Mouse (Mus musculus) midbrain, embryonic 11.5 days (tissue): ENCODE measurements at regions not wholly inside any gene's neighbourhood (a gene's known extent, or its start where the extent isn't known, plus 50 kb on each side); places are given as distances from the start of the nearest gene placed in this dataset.

Experiments used
- ATAC-seq: fragments of 200-750 bp; cut with Nextera tagmentation; 2 replicates; pipeline ENCODE4 v1.8.0; 2017; ENCODE audit warnings: moderate TSS enrichment, moderate library complexity; ENCODE audit not compliant: low FRiP score
- DNase-seq: peaks from one replicate; pipeline ENCODE4 v3.0.0; 2015; ENCODE audit warnings: low spot score; ENCODE audit errors: missing footprints
- H3K27ac ChIP-seq: fragments of 300-500 bp; sonication (generic); 2 replicates; pipeline ENCODE4 v1.5.1; 2014; ENCODE audit warnings: low read depth, low read length
- H3K27me3 ChIP-seq: fragments of 300-500 bp; sonication (generic); 2 replicates; pipeline ENCODE4 v1.6.1; 2014; ENCODE audit warnings: mild to moderate bottlenecking, low read length, moderate library complexity, mixed read lengths; ENCODE audit not compliant: control insufficient read depth, insufficient read depth
- H3K36me3 ChIP-seq: fragments of 300-500 bp; sonication (generic); 2 replicates; pipeline ENCODE4 v1.6.1; 2014; ENCODE audit warnings: mild to moderate bottlenecking, low read length, moderate library complexity, mixed read lengths; ENCODE audit not compliant: control insufficient read depth, insufficient read depth
- H3K4me1 ChIP-seq: fragments of 300-500 bp; sonication (generic); 2 replicates; pipeline ENCODE4 v1.6.1; 2014; ENCODE audit warnings: low read length; ENCODE audit not compliant: control insufficient read depth, insufficient read depth
- H3K4me2 ChIP-seq: fragments of 300-500 bp; sonication (generic); 2 replicates; pipeline ENCODE4 v1.6.1; 2014; ENCODE audit warnings: mild to moderate bottlenecking, moderate library complexity
- H3K4me3 ChIP-seq: fragments of 300-500 bp; sonication (generic); 2 replicates; pipeline ENCODE4 v1.5.1; 2014; ENCODE audit warnings: low read depth, low read length
- H3K9ac ChIP-seq: fragments of 300-500 bp; sonication (generic); 2 replicates; pipeline ENCODE4 v1.6.1; 2014; ENCODE audit warnings: low read length
- H3K9me3 ChIP-seq: fragments of 300-500 bp; sonication (generic); 2 replicates; pipeline ENCODE4 v1.6.1; 2016; ENCODE audit warnings: low read length; ENCODE audit not compliant: control insufficient read depth
- WGBS: fragments of 180-500 bp; shearing (Covaris S2); extraction: QIAGEN DNeasy Blood & Tissue Kit; methylation state at CpG from one replicate; pipeline ENCODE4 v1.1.7; 2014; 5-methylcytosine and 5-hydroxymethylcytosine counted together

GRCm38 (mm10) chr16:73343941-73344340 lies 1035.8 kb downstream of the Robo1 start:
- Histone ChIP-seq H3K36me3 (no peaks in the 10 kb centered on the region), H3K9me3 (no peaks in the 10 kb centered on the region), H3K4me3 (no peak overlapping the region), H3K9ac (no peak overlapping the region), H3K4me2 (no peak overlapping the region), H3K27me3 (no peaks in the 10 kb centered on the region), H3K27ac (no peak overlapping the region), H3K4me1 (no peaks in the 10 kb centered on the region)
- DNase-seq (no peak), ATAC-seq (no peak)
- 97% methylated on average over 1 of the region's 1 CpGs for WGBS

- Histone ChIP-seq H3K9me3 (no peaks in the 10 kb centered on the region), H3K36me3 (no peaks in the 10 kb centered on the region), H3K9ac (no peak overlapping the region), H3K27me3 (no peaks in the 10 kb centered on the region), H3K4me3 (no peak overlapping the region), H3K4me1 (no peaks in the 10 kb centered on the region), H3K4me2 (no peak overlapping the region), H3K27ac (no peak overlapping the region)
- no peak for DNase-seq
- 84% methylated on average over 3 of the region's 3 CpGs for WGBS
- ATAC-seq = no peak
Measured at GRCm38 (mm10) chr16:73343531-73343930, 1035.4 kb downstream of the Robo1 start.

GRCm38 (mm10) chr16:73317644-73318043 lies 1009.5 kb downstream of the Robo1 start:
- H3K9me3 ChIP-seq = no peaks in the 10 kb centered on the region
- WGBS = 93% methylated on average over 2 of the region's 2 CpGs
- no peaks in the 10 kb centered on the region for H3K27me3 ChIP-seq
- ATAC-seq (no peak), DNase-seq (no peak)
- H3K4me2 ChIP-seq = no peak overlapping the region
- no peak overlapping the region for H3K4me3 ChIP-seq
- no peaks in the 10 kb centered on the region for H3K36me3 ChIP-seq
- H3K4me1 ChIP-seq = no peaks in the 10 kb centered on the region
- H3K27ac ChIP-seq = no peak overlapping the region
- no peak overlapping the region for H3K9ac ChIP-seq

DNA sequence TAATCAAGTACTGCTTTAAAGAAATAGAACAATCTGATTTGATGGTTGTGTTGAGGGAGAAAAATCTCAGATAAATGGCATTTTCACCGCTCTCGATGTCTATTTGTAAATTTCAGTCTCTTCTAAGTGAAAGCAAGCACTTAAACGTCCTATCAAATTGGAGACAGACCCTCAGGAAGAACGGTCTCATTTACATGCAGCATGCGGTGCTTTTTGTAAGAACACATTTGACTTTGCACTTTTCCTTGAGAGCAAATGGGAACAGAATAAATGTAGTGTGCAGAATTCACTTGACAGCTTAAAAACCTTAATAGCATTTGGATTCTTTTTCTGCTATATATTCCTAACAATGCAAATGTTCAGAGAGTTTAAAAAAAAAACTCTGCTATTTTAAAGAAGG lies 1002.0 kb downstream of the Robo1 start:
- H3K4me3 ChIP-seq = no peak overlapping the region
- no peak overlapping the region for H3K27ac ChIP-seq
- no peak overlapping the region for H3K9ac ChIP-seq
- no peak overlapping the region for H3K4me2 ChIP-seq
- H3K36me3 ChIP-seq = no peaks in the 10 kb centered on the region
- DNase-seq = no peak
- ATAC-seq = no peak
- H3K27me3 ChIP-seq = no peaks in the 10 kb centered on the region
- no peaks in the 10 kb centered on the region for H3K4me1 ChIP-seq
- WGBS = 77% methylated on average over 5 of the region's 5 CpGs
- H3K9me3 ChIP-seq = no peaks in the 10 kb centered on the region

DNA sequence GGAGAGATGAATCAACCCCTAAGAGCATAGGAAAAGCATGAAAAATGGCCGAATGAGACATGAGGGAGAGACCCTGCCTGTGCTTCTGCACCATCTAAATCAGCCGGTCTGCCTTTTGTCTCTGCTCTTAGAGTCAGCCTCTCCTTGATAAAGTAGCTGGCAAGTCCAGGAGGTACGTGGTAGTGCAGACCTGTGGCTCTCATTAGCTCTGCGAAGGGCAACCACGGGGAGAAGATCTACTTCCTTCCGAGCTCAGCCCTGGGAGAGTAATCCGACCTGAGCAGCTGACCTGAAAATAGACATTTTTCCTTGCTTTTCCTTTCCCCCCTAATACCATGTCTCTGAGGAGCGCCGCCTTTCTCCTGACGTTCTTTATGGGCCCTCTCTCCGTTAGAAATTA lies 971.8 kb downstream of the Robo1 start:
- Histone ChIP-seq H3K9ac (no peak overlapping the region), H3K4me2 (no peak overlapping the region), H3K27ac (no peak overlapping the region), H3K4me1 (no peaks in the 10 kb centered on the region), H3K9me3 (no peaks in the 10 kb centered on the region), H3K4me3 (no peak overlapping the region), H3K27me3 (no peaks in the 10 kb centered on the region), H3K36me3 (no peaks in the 10 kb centered on the region)
- no peak for DNase-seq
- ATAC-seq = no peak
- 80% methylated on average over 11 of the region's 11 CpGs for WGBS

DNA sequence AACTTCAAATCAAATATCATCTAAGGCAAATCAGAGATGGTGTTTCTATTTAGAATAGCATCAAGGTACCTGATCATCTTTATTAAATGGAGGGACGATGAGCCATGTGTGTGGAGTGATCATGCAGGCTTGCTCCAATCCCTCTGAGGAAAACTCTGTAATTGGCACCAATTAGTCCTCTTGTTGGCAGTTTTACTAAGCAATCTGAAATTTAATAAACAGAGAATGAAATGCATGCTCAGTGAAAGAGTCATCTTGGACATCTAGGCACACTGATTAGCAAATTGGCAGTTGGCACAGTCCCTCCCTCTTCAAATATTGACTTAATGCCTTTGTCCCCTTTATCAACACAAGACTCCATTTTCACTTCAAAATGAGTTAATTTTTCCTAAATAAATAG lies 951.6 kb downstream of the Robo1 start:
- H3K27ac ChIP-seq = no peak overlapping the region
- no peaks in the 10 kb centered on the region for H3K9me3 ChIP-seq
- no peak for ATAC-seq
- no peaks in the 10 kb centered on the region for H3K36me3 ChIP-seq
- H3K4me2 ChIP-seq = no peak overlapping the region
- no peak for DNase-seq
- H3K27me3 ChIP-seq = no peaks in the 10 kb centered on the region
- WGBS = 77% methylated on average over 1 of the region's 1 CpGs
- no peaks in the 10 kb centered on the region for H3K4me1 ChIP-seq
- no peak overlapping the region for H3K9ac ChIP-seq
- H3K4me3 ChIP-seq = no peak overlapping the region

- Histone ChIP-seq H3K27me3 (no peaks in the 10 kb centered on the region), H3K36me3 (no peaks in the 10 kb centered on the region), H3K4me2 (no peak overlapping the region), H3K27ac (no peak overlapping the region), H3K9ac (no peak overlapping the region), H3K9me3 (no peaks in the 10 kb centered on the region), H3K4me3 (no peak overlapping the region), H3K4me1 (no peaks in the 10 kb centered on the region)
- WGBS = 90% methylated on average over 3 of the region's 3 CpGs
- no peak for DNase-seq
- ATAC-seq = no peak
Measured at GRCm38 (mm10) chr16:73259283-73259682, 951.2 kb downstream of the Robo1 start.

- H3K27me3 ChIP-seq = no peaks in the 10 kb centered on the region
- DNase-seq (no peak), ATAC-seq (no peak)
- no peaks in the 10 kb centered on the region for H3K4me1 ChIP-seq
- 86% methylated on average over 2 of the region's 2 CpGs for WGBS
- H3K36me3 ChIP-seq = no peaks in the 10 kb centered on the region
- no peaks in the 10 kb centered on the region for H3K9me3 ChIP-seq
- H3K4me3 ChIP-seq = no peak overlapping the region
- no peak overlapping the region for H3K9ac ChIP-seq
- no peak overlapping the region for H3K27ac ChIP-seq
- no peak overlapping the region for H3K4me2 ChIP-seq
Measured at GRCm38 (mm10) chr16:73245073-73245590, 937.0 kb downstream of the Robo1 start.

- DNase-seq (no peak), ATAC-seq (no peak)
- H3K4me3 ChIP-seq = no peak overlapping the region
- no peaks in the 10 kb centered on the region for H3K36me3 ChIP-seq
- 37% methylated on average over 2 of the region's 2 CpGs for whole genome bisulfite sequencing
- H3K4me2 ChIP-seq = no peak overlapping the region
- H3K9me3 ChIP-seq = no peaks in the 10 kb centered on the region
- H3K27ac ChIP-seq = no peak overlapping the region
- H3K9ac ChIP-seq = no peak overlapping the region
- H3K4me1 ChIP-seq = no peaks in the 10 kb centered on the region
- no peaks in the 10 kb centered on the region for H3K27me3 ChIP-seq
Measured at GRCm38 (mm10) chr16:73230599-73230998, 922.5 kb downstream of the Robo1 start.

DNA sequence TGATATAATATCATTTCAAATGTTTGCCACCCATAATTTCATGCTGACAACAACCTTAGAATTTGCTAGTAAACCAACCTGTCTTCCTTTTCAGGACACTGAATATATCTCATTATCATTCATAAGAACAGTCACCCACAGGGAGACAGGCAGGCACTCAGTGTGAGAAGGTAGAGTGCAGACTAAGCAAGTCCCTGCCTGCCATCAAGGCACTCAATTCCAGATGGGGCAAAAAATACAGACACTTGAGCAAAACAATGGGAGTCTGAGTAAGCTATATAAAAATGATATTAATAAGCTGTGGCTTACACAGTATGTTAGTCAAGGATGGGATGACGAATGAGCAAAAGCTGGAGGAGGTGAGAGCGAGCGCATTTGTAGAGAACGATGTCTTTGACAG lies 909.4 kb downstream of the Robo1 start:
- no peak for ATAC-seq
- Histone ChIP-seq H3K4me1 (no peaks in the 10 kb centered on the region), H3K27me3 (no peaks in the 10 kb centered on the region), H3K9ac (no peak overlapping the region), H3K4me3 (no peak overlapping the region), H3K27ac (no peak overlapping the region), H3K36me3 (no peaks in the 10 kb centered on the region), H3K4me2 (no peak overlapping the region), H3K9me3 (no peaks in the 10 kb centered on the region)
- DNase-seq = no peak
- 96% methylated on average over 4 of the region's 4 CpGs for WGBS
